Mouse (Mus musculus): ENCODE results near the gene Mboat7. TPM values are rescaled to one million over a fixed set of nuclear protein-coding genes. Genes with fewer than 3 reads are reported as not detected.
A peak's percentile ranks its signal among the peaks of the same experiment; 100 is the strongest.

Mboat7 gene
- total RNA-seq, 2 experiments from 2014 or later, result 18.9 to 20.2 TPM

- ATAC-seq (replicated peaks; ENCODE audit: low FRiP score, low TSS enrichment, poor library complexity, severe bottlenecking), result peak; percentile 41
These were observed 989 bp upstream of the Mboat7 start for GRCm38 (mm10) chr7:3694076-3694948.

GRCm38 (mm10) chr7:3693809-3694075, 419 bp upstream of the Mboat7 start:
- ATAC-seq (replicated peaks; ENCODE audit: low FRiP score, low TSS enrichment, poor library complexity, severe bottlenecking), result no peak; the same call in 1 of the 2 replicates

GRCm38 (mm10) chr7:3692382-3692986, 839 bp downstream of the Mboat7 start, which contains the start of gene Tsen34:
TSS of gene Tsen34 (plus strand) at chr7:3692863.
- ATAC-seq (replicated peaks; ENCODE audit: low FRiP score, low TSS enrichment, poor library complexity, severe bottlenecking), result peak; percentile 0; the same call in 1 of the 2 replicates

GRCm38 (mm10) chr7:3691919-3692318, 1.4 kb downstream of the Mboat7 start:
- ATAC-seq (replicated peaks; ENCODE audit: low FRiP score, low TSS enrichment, poor library complexity, severe bottlenecking), result no peak

GRCm38 (mm10) chr7:3685400-3686187, 7.7 kb downstream of the Mboat7 start:
- no peak for ATAC-seq (replicated peaks; ENCODE audit: low FRiP score, low TSS enrichment, poor library complexity, severe bottlenecking)

- ATAC-seq (replicated peaks; ENCODE audit: low FRiP score, low TSS enrichment, poor library complexity, severe bottlenecking), result no peak
These were observed 8.6 kb downstream of the Mboat7 start for GRCm38 (mm10) chr7:3684698-3685097.

- no peak for ATAC-seq (replicated peaks; ENCODE audit: low FRiP score, low TSS enrichment, poor library complexity, severe bottlenecking)
These were observed 9.3 kb downstream of the Mboat7 start for GRCm38 (mm10) chr7:3683908-3684550.

- ATAC-seq (replicated peaks; ENCODE audit: low FRiP score, low TSS enrichment, poor library complexity, severe bottlenecking), result no peak
These were observed 16.0 kb downstream of the Mboat7 start, which contains the start of gene Tmc4 for GRCm38 (mm10) chr7:3677342-3677741. TSS of gene Tmc4 (minus strand) at chr7:3677553.

- ATAC-seq (replicated peaks; ENCODE audit: low FRiP score, low TSS enrichment, poor library complexity, severe bottlenecking), result no peak
These were observed 17.0 kb downstream of the Mboat7 start for GRCm38 (mm10) chr7:3676371-3676770.

- ATAC-seq (replicated peaks; ENCODE audit: low FRiP score, low TSS enrichment, poor library complexity, severe bottlenecking), result no peak
These were observed 18.1 kb downstream of the Mboat7 start for GRCm38 (mm10) chr7:3675228-3675548.

GRCm38 (mm10) chr7:3674507-3675227, 18.7 kb downstream of the Mboat7 start:
- ATAC-seq (replicated peaks; ENCODE audit: low FRiP score, low TSS enrichment, poor library complexity, severe bottlenecking), result peak; percentile 96

- peak; percentile 31 for ATAC-seq (replicated peaks; ENCODE audit: low FRiP score, low TSS enrichment, poor library complexity, severe bottlenecking)
These were observed 26.4 kb downstream of the Mboat7 start for GRCm38 (mm10) chr7:3666921-3667391.

GRCm38 (mm10) chr7:3665215-3666114, 27.9 kb downstream of the Mboat7 start, which contains the start of gene Leng1:
TSS of gene Leng1 (minus strand) at chr7:3665840.
- ATAC-seq (replicated peaks; ENCODE audit: low FRiP score, low TSS enrichment, poor library complexity, severe bottlenecking), result peak; percentile 93

GRCm38 (mm10) chr7:3664524-3665214, 28.7 kb downstream of the Mboat7 start:
- 0 out of 2 replicates have a peak, but pooled peaks have one; percentile 17 for ATAC-seq (replicated peaks; ENCODE audit: low FRiP score, low TSS enrichment, poor library complexity, severe bottlenecking)

- ATAC-seq (replicated peaks; ENCODE audit: low FRiP score, low TSS enrichment, poor library complexity, severe bottlenecking), result no peak
These were observed 34.7 kb downstream of the Mboat7 start for GRCm38 (mm10) chr7:3658578-3658977.

GRCm38 (mm10) chr7:3656966-3657365, 36.4 kb downstream of the Mboat7 start:
- ATAC-seq (replicated peaks; ENCODE audit: low FRiP score, low TSS enrichment, poor library complexity, severe bottlenecking), result no peak

GRCm38 (mm10) chr7:3646641-3647040, 46.7 kb downstream of the Mboat7 start:
- ATAC-seq (replicated peaks; ENCODE audit: low FRiP score, low TSS enrichment, poor library complexity, severe bottlenecking), result no peak
